Mouse (Mus musculus): ENCODE results near the gene Asap3. TPM values are rescaled to one million over a fixed set of nuclear protein-coding genes. Genes with fewer than 3 reads are reported as not detected.

Asap3 gene
- 3.7 and 4.1 TPM in 2 replicates for polyA plus RNA-seq (2015; fragmentation: Nextera tagmentation; extraction: Ambion mirVana)

DNA sequence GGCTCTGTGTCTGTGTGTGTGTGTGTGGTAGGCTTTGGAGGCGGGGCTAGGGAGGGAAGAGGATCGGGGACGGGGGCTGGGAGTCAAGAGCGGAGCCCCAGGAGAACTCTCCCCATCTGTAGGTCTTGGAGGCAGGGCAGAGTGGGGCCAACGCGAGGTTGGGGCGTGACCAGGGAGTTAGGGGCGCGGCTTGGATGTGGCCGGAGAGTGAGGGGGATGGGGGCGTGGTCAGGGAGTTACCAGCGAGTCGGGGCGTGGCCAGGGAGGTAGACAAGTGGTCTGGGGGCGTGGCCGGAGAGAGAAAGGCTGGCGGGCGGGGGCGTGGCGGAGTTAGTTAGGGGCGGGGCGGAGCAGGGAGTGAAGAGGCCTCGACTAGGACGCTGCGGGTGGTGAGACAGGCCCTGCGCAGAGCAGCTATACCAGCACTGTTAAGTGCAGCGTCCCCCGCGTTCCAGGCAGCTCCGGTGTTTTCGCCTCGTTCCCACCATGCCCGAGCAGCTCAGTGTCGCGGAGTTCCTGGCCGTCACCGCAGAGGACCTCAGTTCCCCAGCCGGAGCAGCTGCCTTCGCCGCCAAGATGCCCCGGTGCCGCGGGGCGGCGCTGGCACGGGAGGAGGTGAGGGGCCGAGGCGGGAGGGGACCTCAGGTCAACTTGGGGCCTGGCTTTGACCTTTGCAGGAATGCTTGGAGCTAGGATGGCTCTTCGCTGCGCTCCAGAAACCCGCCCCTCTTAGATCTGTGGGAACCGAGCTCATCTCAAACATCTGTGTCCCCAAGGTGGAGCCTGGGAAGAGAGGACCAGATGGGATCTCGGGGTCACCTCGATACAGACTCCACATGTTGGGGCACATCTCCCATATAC, at the start of gene Asap3:
TSS of gene Asap3 (plus strand) at position 333 of the 861 bp plus-strand sequence.
- peak; percentile 91 for ATAC-seq
- H3K27me3 ChIP-seq (replicated peaks; ENCODE audit: control insufficient read depth, insufficient read depth, low read length), result no peaks in the 10 kb centered on the region
- H3K27ac ChIP-seq (ENCODE audit: low read length), result peak within 1 kb of the TSS; percentile 36; the same call in 1 of the 2 replicates
- WGBS, result under 1% methylated on average over 45 of the region's 54 CpGs
- peak within 1 kb of the TSS; percentile 77 for H3K9ac ChIP-seq (replicated peaks; ENCODE audit: low read depth, low read length)
- H3K4me3 ChIP-seq (replicated peaks; ENCODE audit: low read length), result peak within 1 kb of the TSS; percentile 65
- H3K4me2 ChIP-seq (ENCODE audit: low read length), result peak within 1 kb of the TSS; percentile 100
- peaks cover 10% of the 10 kb centered on the region for H3K4me1 ChIP-seq (replicated peaks; ENCODE audit: control insufficient read depth, insufficient read depth, low read length)
- no peaks in the 10 kb centered on the region for H3K36me3 ChIP-seq (ENCODE audit: control insufficient read depth, insufficient read depth)
- no peaks in the 10 kb centered on the region for H3K9me3 ChIP-seq (ENCODE audit: control insufficient read depth, low read length)

DNA sequence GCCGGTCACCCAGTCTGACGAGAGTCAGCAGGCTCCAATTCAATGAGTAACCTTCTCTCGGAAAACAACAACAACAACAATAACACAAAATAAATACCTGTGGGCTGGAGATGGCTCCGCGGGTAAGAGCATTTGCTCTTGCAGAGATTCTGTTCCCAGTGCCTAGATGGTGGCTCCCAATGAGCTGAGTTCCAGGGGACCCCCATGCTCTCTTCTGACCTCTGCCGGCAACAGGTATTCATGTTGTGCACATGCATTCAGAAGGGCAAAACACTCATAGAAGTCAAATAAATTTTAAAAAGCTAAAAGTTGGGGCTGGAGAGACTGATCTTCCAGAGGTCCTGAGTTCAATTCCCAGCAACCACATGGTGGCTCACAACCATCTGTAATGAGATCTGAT, 47.7 kb upstream of the Asap3 start:
- WGBS, result 80% methylated on average over 6 of the region's 6 CpGs
- ATAC-seq, result no peak
- peaks cover 8% of the 10 kb centered on the region for H3K4me1 ChIP-seq (replicated peaks; ENCODE audit: control insufficient read depth, insufficient read depth, low read length)
- H3K4me2 ChIP-seq (ENCODE audit: low read length), result no peak overlapping the region
- no peak overlapping the region for H3K9ac ChIP-seq (replicated peaks; ENCODE audit: low read depth, low read length)
- no peaks in the 10 kb centered on the region for H3K27me3 ChIP-seq (replicated peaks; ENCODE audit: control insufficient read depth, insufficient read depth, low read length)
- no peak overlapping the region for H3K27ac ChIP-seq (ENCODE audit: low read length)
- H3K9me3 ChIP-seq (ENCODE audit: control insufficient read depth, low read length), result no peaks in the 10 kb centered on the region
- no peak overlapping the region for H3K4me3 ChIP-seq (replicated peaks; ENCODE audit: low read length)
- no peaks in the 10 kb centered on the region for H3K36me3 ChIP-seq (ENCODE audit: control insufficient read depth, insufficient read depth)

DNA sequence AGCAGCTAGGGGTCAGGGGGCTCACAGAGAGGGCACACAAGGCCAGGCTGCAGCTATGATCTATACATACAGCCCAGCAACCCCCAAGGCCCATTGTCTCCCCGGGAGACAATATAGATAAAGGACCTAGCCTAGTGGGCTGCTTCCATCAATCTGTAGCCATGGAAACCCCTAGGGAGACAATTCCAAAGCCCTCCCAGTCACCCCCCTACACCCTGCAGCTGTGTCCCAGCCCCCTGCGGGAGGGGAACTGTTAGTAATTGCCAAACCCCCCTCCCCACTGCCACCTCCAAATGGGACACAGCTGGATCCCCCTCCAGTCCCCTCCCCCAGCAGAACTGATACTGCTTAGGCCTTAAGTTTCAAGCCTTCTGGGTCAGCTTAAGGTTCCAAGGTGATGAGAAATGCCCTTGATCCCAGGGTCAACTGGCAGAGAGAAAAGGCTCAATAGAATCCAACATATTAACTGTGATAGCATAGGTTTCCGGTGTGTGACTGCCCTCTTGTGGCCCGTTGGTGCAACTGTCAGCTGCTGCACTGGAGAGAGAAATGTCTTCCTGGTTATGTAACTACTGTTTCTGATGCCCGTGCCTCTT, 46.3 kb upstream of the Asap3 start:
- Histone ChIP-seq H3K27me3 (replicated peaks; ENCODE audit: control insufficient read depth, insufficient read depth, low read length) (no peaks in the 10 kb centered on the region), H3K4me2 (ENCODE audit: low read length) (no peak overlapping the region; the same call in 1 of the 2 replicates), H3K9ac (replicated peaks; ENCODE audit: low read depth, low read length) (peak overlapping the region; percentile 25; the same call in 1 of the 2 replicates), H3K36me3 (ENCODE audit: control insufficient read depth, insufficient read depth) (no peaks in the 10 kb centered on the region), H3K27ac (ENCODE audit: low read length) (peak overlapping the region; percentile 70; the same call in 1 of the 2 replicates), H3K4me1 (replicated peaks; ENCODE audit: control insufficient read depth, insufficient read depth, low read length) (peaks cover 8% of the 10 kb centered on the region), H3K4me3 (replicated peaks; ENCODE audit: low read length) (no peak overlapping the region), H3K9me3 (ENCODE audit: control insufficient read depth, low read length) (no peaks in the 10 kb centered on the region)
- 1% methylated on average over 5 of the region's 5 CpGs for WGBS
- ATAC-seq, result peak; percentile 86

DNA sequence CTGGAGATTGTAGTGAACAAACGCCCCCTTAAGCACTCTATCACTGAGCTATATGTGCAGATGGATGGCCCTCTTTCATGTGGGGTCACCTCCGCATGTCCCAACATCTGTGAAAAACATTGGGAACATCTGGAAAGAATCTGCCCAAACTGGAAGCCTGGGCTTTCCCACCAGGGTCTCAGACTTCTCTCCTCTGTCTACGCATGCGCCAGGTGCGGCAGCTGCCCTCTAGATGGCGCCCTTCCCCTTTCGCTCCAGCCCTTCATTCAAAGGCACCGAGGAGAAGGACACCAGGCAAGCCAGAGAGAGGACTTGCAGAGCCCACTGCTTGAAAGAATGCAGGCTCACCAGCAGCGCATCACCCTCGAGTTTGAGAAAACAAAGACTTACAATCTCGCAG, 42.7 kb upstream of the Asap3 start:
- ATAC-seq, result peak; percentile 63; the same call in 1 of the 2 replicates

DNA sequence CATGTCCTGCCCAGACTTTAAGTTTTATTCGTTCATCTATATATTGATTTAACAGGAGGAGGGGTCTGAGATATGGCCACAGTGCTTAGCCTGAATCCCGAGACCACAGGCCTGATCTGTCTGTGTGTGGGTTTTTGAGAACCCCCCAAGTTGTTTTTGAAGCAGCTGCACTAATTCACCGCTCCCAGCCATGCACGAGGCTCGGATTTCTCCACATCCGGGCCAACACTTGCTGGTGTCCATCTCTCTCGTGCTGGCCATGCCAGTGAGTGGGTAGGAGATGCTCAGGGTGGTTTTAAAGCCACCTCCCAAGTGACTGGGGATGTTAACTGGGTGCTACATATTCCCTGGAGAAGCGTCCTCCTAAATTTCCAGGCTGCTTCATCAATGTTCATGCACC, 41.2 kb upstream of the Asap3 start:
- Histone ChIP-seq H3K9ac (replicated peaks; ENCODE audit: low read depth, low read length) (no peak overlapping the region), H3K4me2 (ENCODE audit: low read length) (no peak overlapping the region), H3K36me3 (ENCODE audit: control insufficient read depth, insufficient read depth) (no peaks in the 10 kb centered on the region), H3K4me3 (replicated peaks; ENCODE audit: low read length) (no peak overlapping the region), H3K9me3 (ENCODE audit: control insufficient read depth, low read length) (no peaks in the 10 kb centered on the region), H3K4me1 (replicated peaks; ENCODE audit: control insufficient read depth, insufficient read depth, low read length) (peaks cover 3% of the 10 kb centered on the region), H3K27ac (ENCODE audit: low read length) (no peak overlapping the region), H3K27me3 (replicated peaks; ENCODE audit: control insufficient read depth, insufficient read depth, low read length) (no peaks in the 10 kb centered on the region)
- WGBS, result 83% methylated on average over 8 of the region's 8 CpGs
- ATAC-seq, result no peak

More for the DNA sequence above, 42.7 kb upstream of the Asap3 start:
- no peaks in the 10 kb centered on the region for H3K36me3 ChIP-seq (ENCODE audit: control insufficient read depth, insufficient read depth)
- no peak overlapping the region for H3K4me3 ChIP-seq (replicated peaks; ENCODE audit: low read length)
- no peak overlapping the region for H3K27ac ChIP-seq (ENCODE audit: low read length)
- no peak overlapping the region for H3K9ac ChIP-seq (replicated peaks; ENCODE audit: low read depth, low read length)
- 4% methylated on average over 11 of the region's 11 CpGs for WGBS
- no peaks in the 10 kb centered on the region for H3K27me3 ChIP-seq (replicated peaks; ENCODE audit: control insufficient read depth, insufficient read depth, low read length)
- no peaks in the 10 kb centered on the region for H3K9me3 ChIP-seq (ENCODE audit: control insufficient read depth, low read length)
- H3K4me2 ChIP-seq (ENCODE audit: low read length), result peak overlapping the region; percentile 23; the same call in 1 of the 2 replicates
- peaks cover 8% of the 10 kb centered on the region for H3K4me1 ChIP-seq (replicated peaks; ENCODE audit: control insufficient read depth, insufficient read depth, low read length)

DNA sequence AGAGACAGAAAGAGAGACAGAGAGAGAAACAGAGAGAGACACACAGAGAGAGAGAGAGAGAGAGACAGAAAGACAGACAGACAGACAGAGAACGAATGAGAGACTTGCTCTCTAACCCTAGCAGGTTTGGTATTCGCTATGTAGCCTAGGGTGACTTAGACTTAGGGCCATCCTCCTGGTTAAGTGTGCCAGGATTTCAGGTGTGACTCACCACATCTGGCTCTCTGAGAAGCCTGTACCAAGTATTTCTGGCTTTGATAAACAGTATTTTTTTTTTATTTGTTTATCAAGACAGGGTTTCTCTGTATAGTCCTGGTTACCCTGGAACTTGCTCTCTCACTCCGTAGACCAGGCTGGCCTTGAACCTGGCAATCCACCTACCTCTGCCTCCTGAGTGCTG, 38.5 kb upstream of the Asap3 start:
- Histone ChIP-seq H3K9me3 (ENCODE audit: control insufficient read depth, low read length) (no peaks in the 10 kb centered on the region), H3K36me3 (ENCODE audit: control insufficient read depth, insufficient read depth) (no peaks in the 10 kb centered on the region), H3K27ac (ENCODE audit: low read length) (no peak overlapping the region), H3K27me3 (replicated peaks; ENCODE audit: control insufficient read depth, insufficient read depth, low read length) (no peaks in the 10 kb centered on the region), H3K4me2 (ENCODE audit: low read length) (no peak overlapping the region), H3K4me3 (replicated peaks; ENCODE audit: low read length) (no peak overlapping the region), H3K4me1 (replicated peaks; ENCODE audit: control insufficient read depth, insufficient read depth, low read length) (peaks cover 8% of the 10 kb centered on the region), H3K9ac (replicated peaks; ENCODE audit: low read depth, low read length) (no peak overlapping the region)
- no peak for ATAC-seq
- WGBS, result 73% methylated on average over 3 of the region's 3 CpGs

DNA sequence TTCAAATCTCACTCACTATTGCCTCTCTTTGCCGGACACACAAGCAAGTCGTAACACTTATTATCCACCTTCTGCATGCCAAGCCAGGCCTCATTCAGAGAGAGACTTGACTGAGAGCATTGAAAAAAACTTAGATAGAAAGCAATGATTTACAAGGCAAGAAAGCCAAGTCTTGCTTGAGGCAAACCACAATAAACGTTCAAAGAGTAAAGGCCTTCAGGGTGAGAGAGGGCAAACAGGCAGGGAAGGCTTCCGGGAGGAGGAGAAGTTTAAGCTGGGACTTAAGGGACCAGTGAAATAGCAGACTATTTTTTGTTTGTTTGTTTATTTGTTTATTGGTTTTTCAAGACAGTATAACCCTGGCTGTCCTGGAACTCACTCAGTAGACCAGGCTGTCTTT, 35.8 kb upstream of the Asap3 start:
- Histone ChIP-seq H3K4me1 (replicated peaks; ENCODE audit: control insufficient read depth, insufficient read depth, low read length) (peaks cover 16% of the 10 kb centered on the region), H3K27ac (ENCODE audit: low read length) (no peak overlapping the region), H3K27me3 (replicated peaks; ENCODE audit: control insufficient read depth, insufficient read depth, low read length) (no peaks in the 10 kb centered on the region), H3K4me3 (replicated peaks; ENCODE audit: low read length) (no peak overlapping the region), H3K4me2 (ENCODE audit: low read length) (no peak overlapping the region), H3K9ac (replicated peaks; ENCODE audit: low read depth, low read length) (no peak overlapping the region), H3K36me3 (ENCODE audit: control insufficient read depth, insufficient read depth) (no peaks in the 10 kb centered on the region), H3K9me3 (ENCODE audit: control insufficient read depth, low read length) (no peaks in the 10 kb centered on the region)
- no peak for ATAC-seq
- 76% methylated on average over 4 of the region's 4 CpGs for WGBS

DNA sequence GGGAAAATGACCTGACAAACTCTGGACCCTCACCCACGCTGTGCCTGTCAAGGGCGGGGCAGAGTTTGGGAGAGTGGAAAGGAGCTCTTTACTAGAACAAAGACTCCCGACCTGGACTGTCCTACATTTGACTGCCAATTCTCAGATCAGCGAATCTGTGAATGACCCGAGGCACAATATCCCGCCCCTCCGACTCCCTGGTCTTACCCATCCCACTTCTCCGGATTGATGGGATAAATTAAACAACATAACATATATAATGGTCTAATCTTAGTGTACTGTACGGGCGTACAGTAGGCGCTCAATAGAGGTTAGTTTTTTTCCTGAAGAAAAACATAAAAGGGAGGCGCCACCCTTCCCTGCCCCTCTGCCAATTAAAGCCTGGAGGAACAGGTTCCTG, 34.7 kb upstream of the Asap3 start:
- WGBS, result 10% methylated on average over 12 of the region's 12 CpGs
- Histone ChIP-seq H3K36me3 (ENCODE audit: control insufficient read depth, insufficient read depth) (no peaks in the 10 kb centered on the region), H3K9ac (replicated peaks; ENCODE audit: low read depth, low read length) (peak overlapping the region; percentile 53), H3K27me3 (replicated peaks; ENCODE audit: control insufficient read depth, insufficient read depth, low read length) (no peaks in the 10 kb centered on the region), H3K4me1 (replicated peaks; ENCODE audit: control insufficient read depth, insufficient read depth, low read length) (peaks cover 16% of the 10 kb centered on the region), H3K4me3 (replicated peaks; ENCODE audit: low read length) (peak overlapping the region; percentile 58), H3K27ac (ENCODE audit: low read length) (no peak overlapping the region), H3K4me2 (ENCODE audit: low read length) (peak overlapping the region; percentile 100), H3K9me3 (ENCODE audit: control insufficient read depth, low read length) (no peaks in the 10 kb centered on the region)
- peak; percentile 50; the same call in 1 of the 2 replicates for ATAC-seq

DNA sequence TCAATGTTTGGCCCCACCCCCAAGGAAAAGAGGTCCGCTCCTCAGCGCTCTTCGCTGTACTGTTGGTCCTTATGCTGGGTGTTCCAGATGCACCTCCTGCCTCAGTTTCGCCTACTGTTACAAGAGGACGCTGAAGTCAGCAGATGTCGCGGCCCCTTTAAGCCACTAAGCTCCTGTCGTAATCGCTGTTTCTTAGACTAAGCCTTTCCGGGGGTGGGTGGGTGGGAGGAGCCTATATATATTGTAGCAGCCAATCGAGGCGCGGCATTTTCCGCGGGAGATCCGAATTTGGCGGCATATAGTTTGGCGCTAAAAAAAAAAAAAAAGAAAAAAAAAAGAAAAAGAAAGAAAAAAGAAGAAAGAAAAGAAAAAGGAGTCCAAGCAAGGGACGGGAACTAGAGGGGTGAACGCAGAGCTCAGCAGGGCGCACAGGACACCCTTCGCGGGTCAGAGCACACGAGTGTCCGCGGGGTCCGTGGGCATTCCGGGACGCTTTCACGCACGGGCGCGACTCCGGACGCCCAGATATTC, 34.1 kb upstream of the Asap3 start, which contains the start of gene E2f2:
TSS of gene E2f2 (plus strand) at position 384 of the 531 bp plus-strand sequence.
- H3K4me1 ChIP-seq (replicated peaks; ENCODE audit: control insufficient read depth, insufficient read depth, low read length), result peaks cover 16% of the 10 kb centered on the region
- H3K27me3 ChIP-seq (replicated peaks; ENCODE audit: control insufficient read depth, insufficient read depth, low read length), result no peaks in the 10 kb centered on the region
- peak within 1 kb of the TSS; percentile 58 for H3K4me3 ChIP-seq (replicated peaks; ENCODE audit: low read length)
- H3K9me3 ChIP-seq (ENCODE audit: control insufficient read depth, low read length), result no peaks in the 10 kb centered on the region
- peak within 1 kb of the TSS; percentile 55 for H3K9ac ChIP-seq (replicated peaks; ENCODE audit: low read depth, low read length)
- H3K36me3 ChIP-seq (ENCODE audit: control insufficient read depth, insufficient read depth), result no peaks in the 10 kb centered on the region
- ATAC-seq, result peak; percentile 78
- peak within 1 kb of the TSS; percentile 30; the same call in 1 of the 2 replicates for H3K27ac ChIP-seq (ENCODE audit: low read length)
- peak within 1 kb of the TSS; percentile 100 for H3K4me2 ChIP-seq (ENCODE audit: low read length)
- WGBS, result 0% methylated on average over 29 of the region's 35 CpGs
